Mouse (Mus musculus) testis, adult 2 months (tissue): ENCODE measurements around the gene Crybb2. TPM values are rescaled to one million over a fixed set of nuclear protein-coding genes. Genes with fewer than 3 reads are reported as not detected.

Experiments used
- H3K27ac ChIP-seq: fragments of 200-500 bp; 2 replicates; pipeline ENCODE4 v1.5.1; 2012; ENCODE audit warnings: low read depth, low read length; ENCODE audit not compliant: control insufficient read depth, insufficient read depth
- H3K27me3 ChIP-seq: fragments of 200-500 bp; 2 replicates; pipeline ENCODE4 v1.6.1; 2012; ENCODE audit warnings: mild to moderate bottlenecking, low read length, moderate library complexity; ENCODE audit not compliant: control insufficient read depth, insufficient read depth
- H3K36me3 ChIP-seq: fragments of 200-500 bp; 2 replicates; pipeline ENCODE4 v1.6.1; 2012; ENCODE audit warnings: mild to moderate bottlenecking, low read length; ENCODE audit not compliant: control insufficient read depth, insufficient read depth
- H3K4me1 ChIP-seq: fragments of 200-500 bp; 2 replicates; pipeline ENCODE4 v1.6.1; 2012; ENCODE audit warnings: low read length; ENCODE audit not compliant: control insufficient read depth, insufficient read depth
- H3K4me3 ChIP-seq: fragments of 200-500 bp; 2 replicates; pipeline ENCODE4 v1.5.1; 2012; ENCODE audit warnings: low read depth, mild to moderate bottlenecking, low read length, moderate library complexity, mixed read lengths; ENCODE audit not compliant: control insufficient read depth
- CTCF ChIP-seq: fragments of 200-500 bp; IDR thresholded peaks from 2 replicates; pipeline ENCODE4 v1.5.1; 2012; ENCODE audit warnings: low read depth, mild to moderate bottlenecking, inconsistent platforms, low read length, moderate library complexity; ENCODE audit not compliant: control insufficient read depth, insufficient read depth, insufficient replicate concordance
- POLR2A ChIP-seq: fragments of 200-500 bp; IDR thresholded peaks from 2 replicates; pipeline ENCODE4 v1.6.1; 2012; ENCODE audit warnings: low read depth, mild to moderate bottlenecking, inconsistent platforms, low read length, moderate library complexity; ENCODE audit not compliant: control insufficient read depth
- polyA plus RNA-seq: library from polyadenylated mRNA; depleted of rRNA; stranded (reverse); fragments of >200 nt; gene quantifications from 2 replicates; pipeline ENCODE4 v1.2.3, GENCODE M21; 2012

Gene Crybb2
- polyA plus RNA-seq, 1 experiment, result not detected

DNA sequence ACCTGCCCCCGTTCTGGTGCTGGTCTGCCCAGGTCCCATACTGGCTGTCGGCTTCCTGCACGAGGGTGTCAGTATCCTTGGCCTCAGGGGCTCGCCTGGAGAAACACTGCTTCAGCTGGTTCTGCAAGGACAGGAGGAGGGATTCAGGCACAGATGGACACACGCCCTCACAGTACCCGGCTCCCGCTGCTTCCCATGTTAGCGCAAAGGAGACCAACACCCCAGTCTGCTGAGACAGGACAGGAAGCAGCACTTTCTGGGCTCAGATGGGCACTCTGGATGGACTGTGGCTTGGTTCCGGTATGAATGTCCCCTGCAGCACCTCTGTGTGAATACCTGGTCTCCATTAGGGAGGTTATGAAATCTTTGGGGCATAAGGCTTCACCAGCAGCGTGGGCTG, 31.5 kb upstream of the Crybb2 start:
- no peak for TF ChIP-seq CTCF
- no peak for TF ChIP-seq POLR2A
- no peak overlapping the region for H3K4me3 ChIP-seq
- H3K4me1 ChIP-seq, result no peaks in the 10 kb centered on the region
- no peak overlapping the region for H3K27ac ChIP-seq
- H3K36me3 ChIP-seq, result no peaks in the 10 kb centered on the region
- H3K27me3 ChIP-seq, result no peaks in the 10 kb centered on the region

DNA sequence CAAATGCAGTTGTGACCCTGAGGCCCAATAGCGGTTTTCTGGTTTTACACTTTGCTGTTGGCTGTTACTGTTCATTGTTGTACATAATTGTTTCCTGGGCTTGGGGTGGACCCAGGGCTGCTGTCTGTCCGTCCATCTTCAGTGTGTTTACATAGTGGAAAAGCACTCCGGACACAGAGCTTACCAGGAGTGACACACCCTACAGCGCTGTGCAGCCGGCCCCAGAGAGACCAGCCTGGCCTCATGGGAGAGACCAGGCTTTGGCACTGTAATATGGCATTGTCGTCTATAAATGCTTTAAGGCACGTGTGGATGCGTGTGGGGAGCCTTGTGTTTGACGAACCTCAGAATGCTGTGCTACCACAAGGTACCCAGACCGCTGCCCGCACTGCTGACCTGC, 30.5 kb upstream of the Crybb2 start:
- H3K36me3 ChIP-seq, result no peaks in the 10 kb centered on the region
- H3K4me3 ChIP-seq, result no peak overlapping the region
- TF ChIP-seq POLR2A, result no peak
- TF ChIP-seq CTCF, result no peak
- H3K27ac ChIP-seq, result no peak overlapping the region
- H3K4me1 ChIP-seq, result no peaks in the 10 kb centered on the region
- H3K27me3 ChIP-seq, result no peaks in the 10 kb centered on the region

DNA sequence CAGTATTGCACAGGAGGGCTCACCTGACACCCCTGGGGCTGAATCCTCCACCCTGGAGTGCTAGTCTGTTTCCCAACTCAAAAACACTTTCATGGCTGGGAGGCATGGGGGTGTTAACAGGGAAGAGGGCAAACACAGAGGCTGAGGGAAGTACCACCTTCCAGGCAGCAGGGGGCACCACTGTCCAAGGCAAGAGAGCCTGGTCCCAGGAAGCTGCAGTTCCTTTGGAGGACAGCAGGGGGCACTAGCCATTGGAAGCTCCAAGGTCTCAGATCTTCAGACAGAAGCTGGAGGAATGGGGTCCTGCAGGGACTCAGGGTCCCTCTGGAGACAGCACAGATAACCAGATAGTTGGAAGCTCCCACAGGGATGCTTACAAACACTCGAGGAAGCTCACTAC, 29.6 kb upstream of the Crybb2 start:
- Histone ChIP-seq H3K27ac (no peak overlapping the region), H3K27me3 (no peaks in the 10 kb centered on the region), H3K4me3 (no peak overlapping the region), H3K4me1 (no peaks in the 10 kb centered on the region), H3K36me3 (no peaks in the 10 kb centered on the region)
- TF ChIP-seq CTCF (peak; percentile 100), POLR2A (no peak)

DNA sequence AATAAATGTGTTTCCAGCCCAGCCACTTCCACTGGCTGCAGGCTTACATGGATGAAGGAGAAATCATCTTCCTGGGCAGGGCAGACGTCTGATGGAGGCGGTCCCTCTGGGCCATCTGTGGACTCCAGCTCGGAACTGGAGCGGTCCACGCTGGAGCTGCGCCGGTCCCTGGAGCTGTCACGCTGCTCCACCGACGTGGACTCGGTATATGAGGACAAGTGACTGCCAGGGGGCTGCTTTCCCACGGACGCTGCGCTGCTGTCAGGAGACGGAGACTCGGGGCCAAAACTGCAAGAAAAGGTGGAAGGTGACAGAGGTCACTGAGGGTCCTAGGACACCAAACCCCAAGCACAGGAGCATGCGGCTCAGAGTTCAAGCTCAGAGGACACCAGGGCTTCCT, 27.6 kb upstream of the Crybb2 start:
- no peaks in the 10 kb centered on the region for H3K27me3 ChIP-seq
- TF ChIP-seq POLR2A (no peak), CTCF (no peak)
- H3K4me1 ChIP-seq, result no peaks in the 10 kb centered on the region
- H3K27ac ChIP-seq, result no peak overlapping the region
- no peak overlapping the region for H3K4me3 ChIP-seq
- no peaks in the 10 kb centered on the region for H3K36me3 ChIP-seq

DNA sequence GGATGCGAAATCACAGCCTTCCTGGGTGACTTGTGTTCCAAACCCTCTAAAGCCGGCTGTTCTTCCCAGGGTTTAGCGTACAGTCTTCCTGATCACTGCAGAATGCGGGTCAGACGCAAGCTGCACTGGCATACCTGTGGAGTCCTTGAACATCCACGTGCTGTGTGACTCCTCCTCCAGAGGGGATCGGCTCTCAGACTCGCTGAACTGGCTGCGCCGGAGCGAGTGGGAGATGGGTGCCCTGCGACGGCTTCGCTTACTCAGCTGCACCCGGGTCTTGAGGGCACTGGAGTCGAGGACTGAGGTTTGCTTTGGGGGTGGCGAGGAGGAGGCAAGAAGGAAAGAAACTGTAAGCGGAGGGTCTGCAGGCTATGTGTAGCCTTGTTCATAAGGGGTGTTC, 25.5 kb upstream of the Crybb2 start:
- H3K4me3 ChIP-seq, result no peak overlapping the region
- TF ChIP-seq POLR2A (no peak), CTCF (no peak)
- H3K4me1 ChIP-seq, result no peaks in the 10 kb centered on the region
- no peaks in the 10 kb centered on the region for H3K27me3 ChIP-seq
- H3K36me3 ChIP-seq, result no peaks in the 10 kb centered on the region
- H3K27ac ChIP-seq, result no peak overlapping the region

DNA sequence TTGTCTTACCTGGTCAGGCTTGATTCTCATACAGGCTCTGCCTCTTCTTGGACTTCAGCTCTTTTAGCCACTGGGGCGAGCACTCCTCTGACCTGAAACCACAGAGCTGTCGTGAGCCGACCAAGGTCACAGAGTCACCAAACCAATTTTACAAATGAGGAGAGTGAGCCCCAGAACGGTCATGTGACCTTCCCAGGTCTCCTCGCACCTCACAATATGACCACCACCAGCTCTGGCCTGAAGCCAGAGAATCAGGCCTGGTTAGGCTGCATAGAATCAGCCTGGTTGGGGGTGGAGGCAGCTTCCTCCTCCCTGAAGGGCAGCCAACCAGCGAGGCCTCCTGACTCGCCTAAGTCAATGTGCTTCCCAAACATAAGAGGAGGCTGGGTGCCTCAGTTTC, 22.5 kb upstream of the Crybb2 start:
- Histone ChIP-seq H3K36me3 (no peaks in the 10 kb centered on the region), H3K27me3 (no peaks in the 10 kb centered on the region), H3K4me1 (no peaks in the 10 kb centered on the region), H3K4me3 (no peak overlapping the region), H3K27ac (no peak overlapping the region)
- TF ChIP-seq CTCF (no peak), POLR2A (no peak)

DNA sequence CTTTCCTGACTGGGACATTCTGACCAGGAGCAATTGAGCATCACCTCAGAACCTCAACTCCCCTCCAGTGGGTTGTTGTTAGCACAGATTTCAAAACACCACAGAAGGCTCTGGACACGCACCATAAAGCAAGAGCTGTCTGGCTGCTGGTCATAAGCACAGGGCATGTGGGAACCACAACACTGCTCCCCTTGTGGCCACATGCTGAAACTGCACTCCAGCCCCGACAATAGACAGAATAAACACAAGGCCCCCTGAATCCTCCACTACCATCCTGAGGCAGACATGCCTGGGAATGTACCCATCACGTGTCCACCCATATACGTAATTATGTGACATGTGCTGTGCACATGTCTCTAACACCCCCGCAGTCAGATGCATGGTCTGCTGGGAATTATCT, 21.2 kb upstream of the Crybb2 start:
- TF ChIP-seq POLR2A, result no peak
- TF ChIP-seq CTCF, result peak; percentile 85; the same call in 1 of the 2 replicates
- Histone ChIP-seq H3K36me3 (no peaks in the 10 kb centered on the region), H3K27me3 (no peaks in the 10 kb centered on the region), H3K4me1 (peaks cover under 1% of the 10 kb centered on the region), H3K27ac (no peak overlapping the region), H3K4me3 (no peak overlapping the region)

DNA sequence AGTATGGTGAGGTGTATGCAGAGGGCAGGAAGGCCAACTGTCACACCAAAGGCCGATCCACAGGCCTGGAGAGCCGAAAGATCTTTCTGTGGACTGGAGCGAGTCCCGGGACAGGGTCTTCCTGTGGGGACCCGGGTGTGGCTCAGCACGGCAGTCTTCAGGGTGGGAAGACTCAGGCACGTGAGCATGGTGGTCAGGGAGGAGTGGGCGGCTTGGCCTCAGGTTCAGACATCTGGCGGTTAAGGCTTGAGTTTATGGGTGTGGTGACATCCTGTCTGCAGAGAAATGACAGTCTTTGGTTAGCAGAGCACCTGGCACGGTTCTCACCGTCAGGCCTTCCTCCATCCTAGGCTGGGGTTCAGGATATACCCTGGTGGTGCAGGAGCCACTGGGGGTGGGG, 20.8 kb upstream of the Crybb2 start:
- Histone ChIP-seq H3K36me3 (no peaks in the 10 kb centered on the region), H3K4me3 (no peak overlapping the region), H3K4me1 (peaks cover 2% of the 10 kb centered on the region), H3K27me3 (no peaks in the 10 kb centered on the region), H3K27ac (no peak overlapping the region)
- TF ChIP-seq CTCF (no peak), POLR2A (no peak)
